Comparison of ENCODE assay signal across 8 mouse cellular contexts in the genomic region with DNA sequence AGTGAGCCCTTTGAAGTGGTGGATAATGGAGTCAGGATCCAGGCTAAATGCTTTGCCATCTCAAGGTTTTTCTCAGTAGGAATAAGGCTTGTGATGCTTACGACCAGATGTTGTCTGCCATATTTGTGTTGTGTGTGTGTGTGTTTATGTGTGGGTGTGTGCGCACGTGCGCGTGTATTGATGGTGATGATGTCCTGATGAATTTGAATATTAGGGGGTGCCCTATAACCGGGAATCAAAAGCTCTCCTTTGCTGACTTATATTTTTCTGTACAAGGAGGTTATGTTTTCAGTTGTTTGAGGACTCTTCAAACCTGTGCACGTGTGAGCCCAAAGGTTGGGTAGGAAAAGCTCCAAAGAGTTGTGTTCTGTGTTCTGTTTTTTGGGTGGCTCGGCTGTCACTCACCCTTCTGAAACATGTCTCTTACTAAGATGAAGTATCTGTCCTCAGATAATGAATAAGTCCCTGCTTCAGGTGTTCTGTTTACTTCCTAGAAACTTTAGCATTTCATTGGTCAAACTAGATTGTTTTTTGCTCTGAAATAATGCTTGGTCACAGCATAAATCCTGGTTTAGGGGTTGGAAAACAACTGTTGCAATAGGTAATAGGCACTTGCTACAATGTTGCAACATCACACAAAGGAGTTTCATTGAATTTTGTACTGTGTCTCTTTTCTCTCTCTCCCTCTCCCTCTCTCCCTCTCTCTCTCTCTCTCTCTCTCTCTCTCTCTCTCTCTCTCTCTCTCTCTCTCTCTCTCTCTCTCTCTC. TPM values are rescaled to one million over a fixed set of nuclear protein-coding genes. Genes with fewer than 3 reads are reported as not detected.
DNase-seq lines count a peak whose midpoint lies in the region; ATAC-seq lines count a peak whose summit lies in the region.

No protein-coding gene starts in this region.

- no peak for ATAC-seq in erythroblast, adult 5-6 weeks (replicated peaks; ENCODE audit: low FRiP score, poor library complexity, severe bottlenecking)
- ATAC-seq in forebrain, embryonic 13.5 days = 0 out of 2 replicates have a peak, but pooled peaks have one; percentile 31
- ATAC-seq in liver, embryonic 15.5 days (ENCODE audit: insufficient read depth) = no peak

- H3K4me2 ChIP-seq in forebrain, embryonic 13.5 days = peak overlapping the region; percentile 93
- H3K4me2 ChIP-seq in liver, embryonic 15.5 days = peak overlapping the region; percentile 95

- H3K4me3 ChIP-seq in erythroblast, embryonic 14.5 days (replicated peaks) = peak overlapping the region; percentile 76
- peak overlapping the region; percentile 71 for H3K4me3 ChIP-seq in forebrain, embryonic 13.5 days
- peak overlapping the region; percentile 85 for H3K4me3 ChIP-seq in liver, embryonic 15.5 days (replicated peaks)

- no peaks in the 10 kb centered on the region for H3K9me3 ChIP-seq in erythroblast, embryonic 14.5 days (ENCODE audit: control insufficient read depth, low read length)
- no peaks in the 10 kb centered on the region for H3K9me3 ChIP-seq in forebrain, embryonic 13.5 days (replicated peaks)
- no peaks in the 10 kb centered on the region for H3K9me3 ChIP-seq in liver, embryonic 15.5 days (replicated peaks)

- peaks cover 35% of the 10 kb centered on the region for H3K4me1 ChIP-seq in erythroblast, embryonic 14.5 days (ENCODE audit: control insufficient read depth)
- 0 out of 2 replicates have a peak, but pooled peaks cover 6% of the 10 kb centered on the region for H3K4me1 ChIP-seq in forebrain, embryonic 13.5 days
- peaks cover 30% of the 10 kb centered on the region for H3K4me1 ChIP-seq in liver, embryonic 15.5 days (replicated peaks)

- WGBS in forebrain, embryonic 13.5 days = 83% methylated on average over 8 of the region's 8 CpGs
- WGBS in liver, embryonic 15.5 days (ENCODE audit: insufficient replicate concordance) = 78% methylated on average over 8 of the region's 8 CpGs

- no peaks in the 10 kb centered on the region; the same call in 1 of the 2 replicates for H3K36me3 ChIP-seq in erythroblast, embryonic 14.5 days (ENCODE audit: control insufficient read depth)
- no peaks in the 10 kb centered on the region for H3K36me3 ChIP-seq in forebrain, embryonic 13.5 days (ENCODE audit: poor library complexity, severe bottlenecking)
- H3K36me3 ChIP-seq in liver, embryonic 15.5 days (replicated peaks) = 0 out of 2 replicates have a peak, but pooled peaks cover 3% of the 10 kb centered on the region

- H3K27ac ChIP-seq in forebrain, embryonic 13.5 days = no peak overlapping the region
- H3K27ac ChIP-seq in liver, embryonic 15.5 days (replicated peaks) = peak overlapping the region; percentile 100

- H3K9ac ChIP-seq in forebrain, embryonic 13.5 days = peak overlapping the region; percentile 79; the same call in 1 of the 2 replicates
- H3K9ac ChIP-seq in liver, embryonic 15.5 days = peak overlapping the region; percentile 89

- no peaks in the 10 kb centered on the region for H3K27me3 ChIP-seq in erythroblast, embryonic 14.5 days (ENCODE audit: control insufficient read depth)
- H3K27me3 ChIP-seq in forebrain, embryonic 13.5 days = no peaks in the 10 kb centered on the region
- H3K27me3 ChIP-seq in liver, embryonic 15.5 days = no peaks in the 10 kb centered on the region

- DNase-seq in 3T3-L1 (ENCODE audit: low read depth, low spot score) = peak; percentile 33
- no peak for DNase-seq in urinary bladder, postnatal 4 days (ENCODE audit: low spot score in 2 of 2)
- DNase-seq in thymus, postnatal 10 days (ENCODE audit: low spot score in 2 of 2) = no peak
- no peak for DNase-seq in thymus, adult 18-20 months

RNA-seq across cellular contexts. Expression of a gene that starts 1.3 kb away (rescaled TPM):
- 0.10 TPM in 1 of 2 replicates, not detected in the other for polyA plus RNA-seq in erythroblast, embryonic 14.5 days (2012)
- total RNA-seq in erythroblast, adult 5-6 weeks (2015; ENCODE audit: low replicate concordance) = 2.5 and 21.9 TPM in 2 replicates
- 11.4 and 20.8 TPM in 2 replicates for total RNA-seq in erythroblast, adult 5-6 weeks (2017; ENCODE audit: low replicate concordance)
- 4.6 and 5.3 TPM in 2 replicates for polyA plus RNA-seq in forebrain, embryonic 13.5 days (2015; fragmentation: Nextera tagmentation; extraction: Ambion mirVana)
- polyA plus RNA-seq in liver, embryonic 15.5 days (2015; fragmentation: Nextera tagmentation; extraction: Ambion mirVana) = 2.2 and 2.6 TPM in 2 replicates

RNA-seq across cellular contexts. Expression of a gene that starts 7.6 kb away (rescaled TPM):
- 0.79 and 1.3 TPM in 2 replicates for polyA plus RNA-seq in erythroblast, embryonic 14.5 days (2012)
- total RNA-seq in erythroblast, adult 5-6 weeks (2015; ENCODE audit: low replicate concordance) = 17.6 and 21.9 TPM in 2 replicates
- 21.9 and 24.1 TPM in 2 replicates for total RNA-seq in erythroblast, adult 5-6 weeks (2017; ENCODE audit: low replicate concordance)
- polyA plus RNA-seq in forebrain, embryonic 13.5 days (2015; fragmentation: Nextera tagmentation; extraction: Ambion mirVana) = 32.1 and 34.9 TPM in 2 replicates
- 10.8 and 11.9 TPM in 2 replicates for polyA plus RNA-seq in liver, embryonic 15.5 days (2015; fragmentation: Nextera tagmentation; extraction: Ambion mirVana)

RNA-seq across cellular contexts. Expression of a gene that starts 30.1 kb away (rescaled TPM):
- 3.2 and 3.3 TPM in 2 replicates for polyA plus RNA-seq in erythroblast, embryonic 14.5 days (2012)
- 367 and 375 TPM in 2 replicates for total RNA-seq in erythroblast, adult 5-6 weeks (2015; ENCODE audit: low replicate concordance)
- total RNA-seq in erythroblast, adult 5-6 weeks (2017; ENCODE audit: low replicate concordance) = 422 and 452 TPM in 2 replicates
- polyA plus RNA-seq in forebrain, embryonic 13.5 days (2015; fragmentation: Nextera tagmentation; extraction: Ambion mirVana) = 61.6 TPM in 2 replicates
- 51.1 and 52.6 TPM in 2 replicates for polyA plus RNA-seq in liver, embryonic 15.5 days (2015; fragmentation: Nextera tagmentation; extraction: Ambion mirVana)

RNA-seq across cellular contexts. Expression of a gene that starts 58.8 kb away (rescaled TPM):
- 11.1 and 14.1 TPM in 2 replicates for polyA plus RNA-seq in erythroblast, embryonic 14.5 days (2012)
- 1,106 and 1,220 TPM in 2 replicates for total RNA-seq in erythroblast, adult 5-6 weeks (2015; ENCODE audit: low replicate concordance)
- total RNA-seq in erythroblast, adult 5-6 weeks (2017; ENCODE audit: low replicate concordance) = 1,374 and 1,456 TPM in 2 replicates
- polyA plus RNA-seq in forebrain, embryonic 13.5 days (2015; fragmentation: Nextera tagmentation; extraction: Ambion mirVana) = 0.59 and 0.67 TPM in 2 replicates
- 161 and 174 TPM in 2 replicates for polyA plus RNA-seq in liver, embryonic 15.5 days (2015; fragmentation: Nextera tagmentation; extraction: Ambion mirVana)

Comparison
In these comparisons a context has a peak if more than half of its experiments do, and no peak if none do; other contexts are left out.
1. RNA of a gene that starts 30.1 kb away (polyA plus RNA-seq): 61.6 TPM in forebrain, embryonic 13.5 days and 51.1 to 52.6 TPM in liver, embryonic 15.5 days; 3.2 to 3.3 TPM in erythroblast, embryonic 14.5 days; every median in the first group is over 10 times any median in the second.
2. Peak in every context shown above with its lines, with median percentiles within 50 percentile points of each other: H3K4me3 ChIP-seq.